Mouse (Mus musculus) forebrain, embryonic 16.5 days (tissue): Measurements from ENCODE around the gene Hmgb2. TPM values are rescaled to one million over a fixed set of nuclear protein-coding genes. Genes with fewer than 3 reads are reported as not detected.
"Not testable (repeated sequence)": the region's sequence is repeated elsewhere in the genome, so short reads cannot be mapped to it uniquely, and the experiment has no call there.

Experiments
- ATAC-seq: fragments of 200-750 bp; cut with Nextera tagmentation; 2 replicates; pipeline ENCODE4 v1.8.0; 2017; ENCODE audit warnings: mild to moderate bottlenecking, moderate library complexity
- H3K27ac ChIP-seq: fragments of 300-500 bp; sonication (generic); 2 replicates; pipeline ENCODE4 v1.5.1; 2014; ENCODE audit warnings: low read length, control low read depth
- H3K27me3 ChIP-seq: fragments of 300-500 bp; sonication (generic); replicated peaks from 2 replicates; pipeline ENCODE4 v1.6.1; 2014; ENCODE audit warnings: low read length; ENCODE audit not compliant: control insufficient read depth, insufficient read depth
- H3K36me3 ChIP-seq: fragments of 300-500 bp; sonication (generic); 2 replicates; pipeline ENCODE4 v1.6.1; 2014; ENCODE audit not compliant: control insufficient read depth, insufficient read depth
- H3K4me1 ChIP-seq: fragments of 300-500 bp; sonication (generic); replicated peaks from 2 replicates; pipeline ENCODE4 v1.6.1; 2014; ENCODE audit warnings: low read length; ENCODE audit not compliant: control insufficient read depth, insufficient read depth
- H3K4me2 ChIP-seq: fragments of 300-500 bp; sonication (generic); 2 replicates; pipeline ENCODE4 v1.6.1; 2014; ENCODE audit warnings: mild to moderate bottlenecking, low read length, control low read depth
- H3K4me3 ChIP-seq: fragments of 300-500 bp; sonication (generic); replicated peaks from 2 replicates; pipeline ENCODE4 v1.5.1; 2014; ENCODE audit warnings: mild to moderate bottlenecking, low read length, control low read depth
- H3K9ac ChIP-seq: fragments of 300-500 bp; sonication (generic); replicated peaks from 2 replicates; pipeline ENCODE4 v1.6.1; 2014; ENCODE audit warnings: low read depth, low read length, control low read depth
- H3K9me3 ChIP-seq: fragments of 300-500 bp; sonication (generic); 2 replicates; pipeline ENCODE4 v1.6.1; 2016; ENCODE audit warnings: low read length; ENCODE audit not compliant: control insufficient read depth
- WGBS: fragments of 180-500 bp; shearing (Covaris S2); extraction: QIAGEN DNeasy Blood & Tissue Kit; methylation state at CpG from one replicate; pipeline ENCODE4 v1.1.7; 2014; 5-methylcytosine and 5-hydroxymethylcytosine counted together
- polyA plus RNA-seq: library from polyadenylated mRNA; unstranded; fragments of >200 nt; fragmentation: Nextera tagmentation; extraction: Ambion mirVana; gene quantifications from 2 replicates; pipeline ENCODE4 v1.2.1, GENCODE M21; 2015

Gene Hmgb2
- polyA plus RNA-seq, 1 experiment from 2014 or later, result 168 TPM

DNA sequence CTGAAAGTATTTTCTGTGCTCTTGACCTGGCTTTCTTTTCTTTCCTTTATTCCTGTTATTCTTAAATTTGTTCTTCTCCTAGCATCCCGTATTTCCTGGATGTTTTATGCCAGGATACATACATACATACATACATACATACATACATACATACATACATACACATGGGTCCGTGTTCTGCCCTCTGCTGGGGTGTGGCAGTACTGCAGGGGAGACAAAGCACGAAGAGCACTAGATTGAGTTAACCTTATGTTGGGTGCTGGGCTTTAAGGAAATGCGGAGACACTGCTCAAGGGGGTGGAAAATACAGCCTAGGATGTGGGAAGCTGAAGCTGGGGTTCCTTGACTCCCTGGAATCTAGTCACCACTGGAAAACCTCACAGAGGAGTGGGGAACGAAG, 8.1 kb upstream of the Hmgb2 start:
- no peak overlapping the region for H3K4me3 ChIP-seq
- no peak overlapping the region for H3K9ac ChIP-seq
- 51% methylated on average over 5 of the region's 5 CpGs for WGBS
- H3K4me1 ChIP-seq, result peaks cover 2% of the 10 kb centered on the region
- H3K27me3 ChIP-seq, result no peaks in the 10 kb centered on the region
- H3K27ac ChIP-seq, result no peak overlapping the region
- no peak overlapping the region for H3K4me2 ChIP-seq
- no peaks in the 10 kb centered on the region for H3K36me3 ChIP-seq
- ATAC-seq, result no peak
- no peaks in the 10 kb centered on the region for H3K9me3 ChIP-seq

DNA sequence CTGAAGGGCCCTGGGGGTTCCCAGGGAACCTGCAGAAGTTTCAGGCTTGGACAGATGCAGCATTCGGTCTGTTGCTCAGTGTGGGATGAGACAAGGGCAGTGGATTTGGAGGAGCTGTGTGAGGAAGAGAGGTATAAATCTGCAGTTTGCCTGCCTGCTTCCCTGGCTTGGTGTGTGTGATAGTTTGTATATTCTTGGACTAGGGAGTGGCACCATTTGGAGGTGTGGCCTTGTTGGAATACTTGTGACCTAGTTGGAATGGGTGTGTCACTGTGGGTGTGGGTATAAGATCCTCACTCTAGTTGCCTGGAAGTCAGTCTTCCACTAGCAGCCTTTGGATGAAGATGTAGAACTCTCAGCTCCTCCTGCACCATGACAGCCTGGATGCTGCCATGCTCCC, 6.2 kb upstream of the Hmgb2 start:
- H3K36me3 ChIP-seq, H3K9ac ChIP-seq, H3K4me1 ChIP-seq, H3K27ac ChIP-seq, H3K9me3 ChIP-seq, H3K27me3 ChIP-seq, H3K4me2 ChIP-seq, H3K4me3 ChIP-seq, ATAC-seq: not testable (repeated sequence)
- WGBS, result 91% methylated on average over 1 of the region's 1 CpGs

DNA sequence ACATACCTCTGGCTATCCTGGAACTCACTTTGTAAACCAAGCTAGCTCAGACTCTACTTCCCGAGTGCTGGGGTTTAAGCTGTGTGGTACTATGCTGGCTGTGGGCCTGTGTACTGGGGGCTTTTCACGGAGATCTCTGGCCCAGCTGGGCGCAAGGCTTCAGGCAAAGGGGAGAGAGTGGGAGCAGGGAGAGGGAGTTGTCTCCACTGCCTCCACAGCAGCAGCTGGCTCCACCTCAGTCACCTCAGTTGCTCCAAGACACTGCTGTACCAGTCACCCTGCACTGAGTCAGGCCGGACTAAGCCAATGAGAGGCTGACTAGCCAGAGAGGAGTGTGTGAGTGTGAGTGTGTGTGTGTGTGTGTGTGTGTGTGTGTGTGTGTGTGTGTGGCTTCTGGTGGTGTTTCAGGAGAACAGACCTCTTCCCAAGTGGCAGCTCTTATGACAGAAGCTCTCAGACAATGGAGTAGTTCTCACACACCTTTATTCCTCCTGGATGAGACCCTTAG, 4.1 kb upstream of the Hmgb2 start:
- no peak overlapping the region for H3K4me2 ChIP-seq
- no peak overlapping the region for H3K4me3 ChIP-seq
- no peaks in the 10 kb centered on the region for H3K27me3 ChIP-seq
- H3K9me3 ChIP-seq, result no peaks in the 10 kb centered on the region
- no peak overlapping the region for H3K27ac ChIP-seq
- no peak overlapping the region for H3K9ac ChIP-seq
- peaks cover 4% of the 10 kb centered on the region; the same call in 1 of the 2 replicates for H3K4me1 ChIP-seq
- 93% methylated on average over 4 of the region's 4 CpGs for whole genome bisulfite sequencing
- H3K36me3 ChIP-seq, result no peaks in the 10 kb centered on the region
- ATAC-seq, result no peak

DNA sequence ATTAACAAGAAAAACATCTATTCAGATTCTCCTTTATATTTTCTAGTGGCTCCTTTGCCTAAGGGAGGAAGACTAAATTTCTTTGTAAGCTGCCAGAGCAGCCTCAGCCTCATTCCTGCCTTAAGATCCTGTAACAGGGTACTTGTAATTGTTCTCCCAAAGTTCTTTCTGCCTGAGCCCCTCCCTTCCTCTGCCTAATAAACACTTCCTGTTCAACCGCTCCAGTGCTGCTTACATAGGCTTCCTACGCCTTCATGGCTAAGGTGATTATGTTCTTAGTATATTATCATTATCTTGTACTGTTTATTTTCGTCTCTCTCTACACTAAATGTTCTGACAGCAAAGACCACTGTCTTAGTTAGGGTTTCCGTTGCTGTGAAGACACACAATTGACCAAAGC, 3.0 kb upstream of the Hmgb2 start:
- no peak for ATAC-seq
- H3K27me3 ChIP-seq, result no peaks in the 10 kb centered on the region
- no peak overlapping the region for H3K4me3 ChIP-seq
- no peak overlapping the region for H3K4me2 ChIP-seq
- H3K4me1 ChIP-seq, result peaks cover 6% of the 10 kb centered on the region
- 92% methylated on average over 4 of the region's 4 CpGs for WGBS
- no peaks in the 10 kb centered on the region for H3K9me3 ChIP-seq
- no peak overlapping the region for H3K9ac ChIP-seq
- no peak overlapping the region for H3K27ac ChIP-seq
- H3K36me3 ChIP-seq, result no peaks in the 10 kb centered on the region

DNA sequence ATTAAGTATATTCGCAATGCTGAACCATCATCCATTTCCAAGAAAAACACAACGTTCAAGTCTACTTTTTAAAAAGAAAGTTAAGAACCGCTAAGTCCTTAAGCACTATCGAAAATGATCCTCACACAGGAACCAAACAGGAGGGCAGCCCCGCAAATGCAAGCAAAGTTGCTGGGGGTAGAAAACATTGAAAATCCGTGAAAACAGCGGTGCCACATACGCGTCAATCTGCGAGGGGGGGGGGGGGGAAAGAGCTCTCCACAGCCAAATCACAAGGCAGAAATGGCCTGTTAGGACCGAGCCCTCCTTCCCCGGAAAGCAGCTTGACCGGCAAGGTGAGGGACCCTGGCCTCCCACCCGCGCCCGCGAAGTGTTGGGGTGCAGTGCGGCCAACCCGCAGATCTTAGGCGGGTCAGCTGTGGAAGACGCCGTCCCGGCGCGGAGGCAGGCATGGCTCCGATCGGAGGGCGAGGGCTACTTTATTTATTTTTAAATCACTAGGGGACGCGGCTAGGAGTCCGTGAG, 854 bp upstream of the Hmgb2 start:
- H3K27me3 ChIP-seq, result no peaks in the 10 kb centered on the region
- no peak for ATAC-seq
- H3K9ac ChIP-seq, result peak overlapping the region; percentile 66
- H3K27ac ChIP-seq, result peak overlapping the region; percentile 65
- peak overlapping the region; percentile 97 for H3K4me2 ChIP-seq
- H3K9me3 ChIP-seq, result no peaks in the 10 kb centered on the region
- no peaks in the 10 kb centered on the region for H3K36me3 ChIP-seq
- peaks cover 7% of the 10 kb centered on the region for H3K4me1 ChIP-seq
- peak overlapping the region; percentile 62 for H3K4me3 ChIP-seq
- WGBS, result under 1% methylated on average over 31 of the region's 31 CpGs

DNA sequence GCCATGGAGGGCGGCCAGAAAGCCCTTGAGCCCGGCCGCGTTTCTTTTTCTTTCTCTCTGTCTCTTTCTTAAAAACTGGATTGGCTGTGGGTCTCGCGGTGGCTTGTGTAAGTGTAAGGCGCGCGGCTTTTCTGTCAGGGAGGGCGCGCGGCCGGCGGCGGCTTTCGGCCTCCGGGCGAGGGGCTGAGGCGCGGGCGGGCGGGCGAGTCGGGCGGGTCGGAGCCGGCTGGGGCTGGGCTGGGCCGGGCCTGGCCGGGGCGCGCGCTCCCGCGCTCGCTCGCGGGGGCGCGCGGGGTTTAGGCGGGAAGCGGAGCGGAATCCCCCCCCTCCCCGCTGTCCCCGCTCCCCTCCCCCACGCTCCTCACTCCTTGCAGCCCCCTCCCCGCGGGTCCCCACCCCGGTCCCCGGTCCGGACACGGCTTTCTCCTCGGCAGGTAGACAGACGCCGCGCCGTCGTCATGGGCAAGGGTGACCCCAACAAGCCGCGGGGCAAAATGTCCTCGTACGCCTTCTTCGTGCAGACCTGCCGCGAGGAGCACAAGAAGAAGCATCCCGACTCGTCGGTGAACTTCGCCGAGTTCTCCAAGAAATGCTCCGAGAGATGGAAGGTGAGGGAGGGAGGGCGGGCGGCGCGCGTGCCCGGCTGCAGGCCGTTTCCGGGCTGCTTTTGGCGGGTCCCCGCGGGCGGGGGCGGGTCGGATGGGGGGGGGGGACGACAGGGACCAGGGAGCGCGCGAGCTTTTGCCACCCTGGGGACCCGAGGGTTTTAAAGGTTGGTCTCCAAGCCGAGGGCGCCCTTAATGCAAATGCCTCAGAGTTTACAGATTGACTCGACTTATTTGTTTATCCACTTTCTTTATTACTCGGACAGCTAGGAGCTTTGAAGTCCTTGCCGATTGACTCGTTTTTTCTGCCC, 692 bp downstream of the Hmgb2 start:
- H3K9me3 ChIP-seq, result no peaks in the 10 kb centered on the region
- ATAC-seq, result peak; percentile 32
- H3K27ac ChIP-seq, result peak overlapping the region; percentile 92
- peak overlapping the region; percentile 53 for H3K4me2 ChIP-seq
- peak overlapping the region; percentile 77 for H3K9ac ChIP-seq
- peak overlapping the region; percentile 62 for H3K4me3 ChIP-seq
- under 1% methylated on average over 68 of the region's 96 CpGs for WGBS
- no peaks in the 10 kb centered on the region for H3K27me3 ChIP-seq
- no peaks in the 10 kb centered on the region; the same call in 1 of the 2 replicates for H3K36me3 ChIP-seq
- H3K4me1 ChIP-seq, result peaks cover 7% of the 10 kb centered on the region

DNA sequence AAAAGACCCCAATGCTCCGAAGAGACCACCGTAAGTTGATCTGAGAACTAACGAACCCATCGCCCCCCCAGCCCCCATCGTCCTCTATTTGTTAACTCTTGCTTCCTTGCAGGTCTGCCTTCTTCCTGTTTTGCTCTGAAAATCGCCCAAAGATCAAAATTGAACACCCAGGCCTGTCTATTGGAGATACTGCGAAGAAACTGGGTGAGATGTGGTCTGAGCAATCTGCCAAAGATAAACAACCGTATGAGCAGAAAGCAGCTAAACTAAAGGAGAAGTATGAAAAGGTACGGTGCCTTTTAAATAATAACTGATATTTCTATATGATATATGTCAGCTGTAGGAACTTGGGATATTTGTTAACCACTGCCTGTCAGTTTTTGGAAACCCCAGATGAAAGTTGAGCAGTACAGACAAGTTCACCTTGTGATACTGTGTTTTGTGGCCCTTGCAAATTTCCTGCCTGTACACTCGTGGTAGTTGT, 1.5 kb downstream of the Hmgb2 start:
- H3K27me3 ChIP-seq, H3K9me3 ChIP-seq, H3K27ac ChIP-seq, H3K36me3 ChIP-seq, H3K4me1 ChIP-seq, ATAC-seq: not testable (repeated sequence)
- Histone ChIP-seq H3K4me2 (peak overlapping the region; percentile 53), H3K4me3 (peak overlapping the region; percentile 62), H3K9ac (peak overlapping the region; percentile 77)
- 10% methylated on average over 9 of the region's 10 CpGs for WGBS

DNA sequence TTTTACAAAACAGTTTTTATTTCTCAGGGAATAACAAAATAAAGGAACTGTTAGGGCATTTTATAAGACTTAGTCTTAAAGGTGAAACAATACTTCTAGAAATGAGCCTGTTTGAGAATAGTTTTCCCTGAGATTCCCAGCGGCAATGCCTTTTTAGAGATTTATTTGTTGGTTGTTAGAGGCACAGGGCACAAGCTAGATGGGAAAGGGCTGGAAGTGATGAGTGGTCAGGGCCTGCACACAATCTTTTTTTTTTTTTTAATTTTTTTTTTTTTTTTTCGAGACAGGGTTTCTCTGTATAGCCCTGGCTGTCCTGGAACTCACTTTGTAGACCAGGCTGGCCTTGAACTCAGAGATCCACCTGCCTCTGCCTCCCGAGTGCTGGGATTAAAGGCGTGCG, 5.0 kb downstream of the Hmgb2 start:
- not testable (repeated sequence) for H3K9ac ChIP-seq, H3K9me3 ChIP-seq, ATAC-seq, H3K36me3 ChIP-seq, H3K27ac ChIP-seq, H3K4me3 ChIP-seq, H3K27me3 ChIP-seq, H3K4me1 ChIP-seq, H3K4me2 ChIP-seq
- WGBS, result 95% methylated on average over 4 of the region's 5 CpGs

DNA sequence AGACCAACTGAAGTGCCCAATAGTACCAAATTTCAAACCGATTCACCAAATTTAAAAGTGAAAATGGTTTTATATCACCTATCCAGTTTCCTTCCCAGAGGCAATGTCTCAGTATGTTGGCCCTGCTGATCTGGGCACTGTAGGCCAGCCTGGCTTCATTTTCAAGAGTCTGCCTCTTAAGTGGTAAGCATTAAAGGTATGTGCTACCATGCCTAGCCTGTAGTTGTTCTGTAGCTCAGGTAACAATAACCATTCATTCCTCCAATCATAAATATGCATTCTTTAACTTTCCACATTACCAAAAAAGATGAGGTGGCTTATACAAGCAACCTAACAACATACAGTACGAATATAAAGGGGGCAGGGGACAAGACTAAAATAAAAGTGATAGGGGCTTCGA, 6.0 kb downstream of the Hmgb2 start:
- Histone ChIP-seq H3K9ac (no peak overlapping the region), H3K27me3 (no peaks in the 10 kb centered on the region), H3K9me3 (no peaks in the 10 kb centered on the region), H3K36me3 (no peaks in the 10 kb centered on the region; the same call in 1 of the 2 replicates), H3K27ac (no peak overlapping the region), H3K4me3 (no peak overlapping the region), H3K4me2 (no peak overlapping the region), H3K4me1 (peaks cover 3% of the 10 kb centered on the region; the same call in 1 of the 2 replicates)
- no peak for ATAC-seq
- WGBS, result 89% methylated on average over 3 of the region's 3 CpGs
